Mouse (Mus musculus): ENCODE data around the gene Grm7.

- TF ChIP-seq CTCF (IDR thresholded peaks at IDR 0.05; ENCODE audit: borderline replicate concordance, insufficient read depth, low read length) = no peak
- TF ChIP-seq POLR2A (IDR thresholded peaks at IDR 0.05; ENCODE audit: low read depth, low read length) = no peak
Measured at GRCm38 (mm10) chr6:111512359-111512758, 867.0 kb downstream of the Grm7 start.
